Mouse (Mus musculus): ENCODE data around the gene Rapgef6. TPM values are rescaled to one million over a fixed set of nuclear protein-coding genes. Genes with fewer than 3 reads are reported as not detected.
"Not testable (repeated sequence)": the region's sequence is repeated elsewhere in the genome, so short reads cannot be mapped to it uniquely, and the experiment has no call there.

The Rapgef6 gene
- total and polyA plus RNA-seq, 2 experiments from 2014 or later, result 23.5 to 64.5 TPM

GRCm38 (mm10) chr11:54597902-54598447 is 75.3 kb downstream of the Rapgef6 start:
- peak; percentile 26 for DNase-seq

GRCm38 (mm10) chr11:54601121-54601520 is 78.5 kb downstream of the Rapgef6 start:
- Histone ChIP-seq H3K9me3 (ENCODE audit: low read length) (no peaks in the 10 kb centered on the region), H3K27me3 (ENCODE audit: insufficient read depth, low read length) (no peaks in the 10 kb centered on the region), H3K27ac (ENCODE audit: low read depth, low read length) (no peak overlapping the region), H3K9ac (no peak overlapping the region), H3K4me3 (ENCODE audit: low read depth, low read length) (no peak overlapping the region), H3K4me1 (ENCODE audit: insufficient read depth) (no peaks in the 10 kb centered on the region), H3K36me3 (ENCODE audit: insufficient read depth) (no peaks in the 10 kb centered on the region), H3K4me2 (ENCODE audit: low read depth) (no peak overlapping the region)
- DNase-seq, result no peak
- 92% methylated on average over 2 of the region's 2 CpGs for WGBS
- ATAC-seq, result no peak
- TF ChIP-seq CTCF (IDR thresholded peaks at IDR 0.05; ENCODE audit: low read depth), result no peak

More at GRCm38 (mm10) chr11:54597902-54598447, 75.3 kb downstream of the Rapgef6 start:
- no peak for ATAC-seq
- peak; percentile 18; the same call in 1 of the 2 replicates for TF ChIP-seq CTCF (IDR thresholded peaks at IDR 0.05; ENCODE audit: low read depth)
- Histone ChIP-seq H3K4me1 (ENCODE audit: insufficient read depth) (0 out of 2 replicates have a peak, but pooled peaks cover 4% of the 10 kb centered on the region), H3K4me3 (ENCODE audit: low read depth, low read length) (peak overlapping the region; percentile 28), H3K27me3 (ENCODE audit: insufficient read depth, low read length) (no peaks in the 10 kb centered on the region), H3K27ac (ENCODE audit: low read depth, low read length) (no peak overlapping the region), H3K9ac (peak overlapping the region; percentile 35), H3K9me3 (ENCODE audit: low read length) (no peaks in the 10 kb centered on the region), H3K36me3 (ENCODE audit: insufficient read depth) (no peaks in the 10 kb centered on the region), H3K4me2 (ENCODE audit: low read depth) (peak overlapping the region; percentile 37)
- 22% methylated on average over 1 of the region's 1 CpGs for WGBS

GRCm38 (mm10) chr11:54602764-54603163 is 80.1 kb downstream of the Rapgef6 start:
- ATAC-seq; H3K27me3 ChIP-seq (ENCODE audit: insufficient read depth, low read length); H3K4me3 ChIP-seq (ENCODE audit: low read depth, low read length); DNase-seq; H3K36me3 ChIP-seq (ENCODE audit: insufficient read depth); H3K4me1 ChIP-seq (ENCODE audit: insufficient read depth); H3K4me2 ChIP-seq (ENCODE audit: low read depth); H3K9me3 ChIP-seq (ENCODE audit: low read length); H3K27ac ChIP-seq (ENCODE audit: low read depth, low read length); H3K9ac ChIP-seq: not testable (repeated sequence)
- 92% methylated on average over 1 of the region's 1 CpGs for WGBS

- H3K27ac ChIP-seq (ENCODE audit: low read depth, low read length), result no peak overlapping the region
- TF ChIP-seq CTCF (IDR thresholded peaks at IDR 0.05; ENCODE audit: low read depth), result no peak
- no peaks in the 10 kb centered on the region for H3K36me3 ChIP-seq (ENCODE audit: insufficient read depth)
- no peak overlapping the region for H3K9ac ChIP-seq
- ATAC-seq (no peak), DNase-seq (no peak)
- H3K27me3 ChIP-seq (ENCODE audit: insufficient read depth, low read length), result no peaks in the 10 kb centered on the region
- WGBS, result 64% methylated on average over 3 of the region's 3 CpGs
- no peaks in the 10 kb centered on the region for H3K4me1 ChIP-seq (ENCODE audit: insufficient read depth)
- no peak overlapping the region for H3K4me3 ChIP-seq (ENCODE audit: low read depth, low read length)
- H3K4me2 ChIP-seq (ENCODE audit: low read depth), result no peak overlapping the region
- H3K9me3 ChIP-seq (ENCODE audit: low read length), result no peaks in the 10 kb centered on the region
These were observed 81.8 kb downstream of the Rapgef6 start for GRCm38 (mm10) chr11:54604415-54604814.

GRCm38 (mm10) chr11:54613628-54614027 is 91.0 kb downstream of the Rapgef6 start:
- H3K9ac ChIP-seq, result no peak overlapping the region
- DNase-seq, result no peak
- no peaks in the 10 kb centered on the region for H3K27me3 ChIP-seq (ENCODE audit: insufficient read depth, low read length)
- H3K4me1 ChIP-seq (ENCODE audit: insufficient read depth), result no peaks in the 10 kb centered on the region
- no peaks in the 10 kb centered on the region for H3K36me3 ChIP-seq (ENCODE audit: insufficient read depth)
- no peaks in the 10 kb centered on the region for H3K9me3 ChIP-seq (ENCODE audit: low read length)
- TF ChIP-seq CTCF (IDR thresholded peaks at IDR 0.05; ENCODE audit: low read depth), result no peak
- H3K27ac ChIP-seq (ENCODE audit: low read depth, low read length), result no peak overlapping the region
- H3K4me2 ChIP-seq (ENCODE audit: low read depth), result no peak overlapping the region
- H3K4me3 ChIP-seq (ENCODE audit: low read depth, low read length), result no peak overlapping the region
- ATAC-seq, result no peak

GRCm38 (mm10) chr11:54614560-54614959 is 91.9 kb downstream of the Rapgef6 start:
- no peak overlapping the region for H3K27ac ChIP-seq (ENCODE audit: low read depth, low read length)
- H3K27me3 ChIP-seq (ENCODE audit: insufficient read depth, low read length), result no peaks in the 10 kb centered on the region
- no peaks in the 10 kb centered on the region for H3K36me3 ChIP-seq (ENCODE audit: insufficient read depth)
- H3K4me3 ChIP-seq (ENCODE audit: low read depth, low read length), result no peak overlapping the region
- H3K4me1 ChIP-seq (ENCODE audit: insufficient read depth), result no peaks in the 10 kb centered on the region
- no peak for ATAC-seq
- 84% methylated on average over 1 of the region's 1 CpGs for WGBS
- TF ChIP-seq CTCF (IDR thresholded peaks at IDR 0.05; ENCODE audit: low read depth), result no peak
- no peak overlapping the region for H3K9ac ChIP-seq
- no peak overlapping the region for H3K4me2 ChIP-seq (ENCODE audit: low read depth)
- H3K9me3 ChIP-seq (ENCODE audit: low read length), result no peaks in the 10 kb centered on the region
- no peak for DNase-seq

GRCm38 (mm10) chr11:54618841-54619240 is 96.2 kb downstream of the Rapgef6 start:
- Histone ChIP-seq H3K9ac (no peak overlapping the region), H3K4me1 (ENCODE audit: insufficient read depth) (no peaks in the 10 kb centered on the region), H3K36me3 (ENCODE audit: insufficient read depth) (no peaks in the 10 kb centered on the region), H3K27me3 (ENCODE audit: insufficient read depth, low read length) (no peaks in the 10 kb centered on the region), H3K9me3 (ENCODE audit: low read length) (no peaks in the 10 kb centered on the region), H3K27ac (ENCODE audit: low read depth, low read length) (no peak overlapping the region), H3K4me3 (ENCODE audit: low read depth, low read length) (no peak overlapping the region), H3K4me2 (ENCODE audit: low read depth) (no peak overlapping the region)
- TF ChIP-seq CTCF (IDR thresholded peaks at IDR 0.05; ENCODE audit: low read depth), result no peak
- ATAC-seq, result no peak
- no peak for DNase-seq
- 30% methylated on average over 2 of the region's 2 CpGs for WGBS
